Mouse (Mus musculus): ENCODE data around the gene Pxdc1.

- no peak for TF ChIP-seq CTCF (IDR thresholded peaks at IDR 0.05; ENCODE audit: low read depth, low read length)
- no peak for TF ChIP-seq POLR2A (IDR thresholded peaks at IDR 0.05; ENCODE audit: borderline replicate concordance, low read depth, low read length)
Measured at GRCm38 (mm10) chr13:34653391-34653790, at the start of gene Pxdc1.

Measured in bone marrow macrophage, adult 2 months (primary cell).